Mouse (Mus musculus): ENCODE results near the gene Nemp2.

DNA sequence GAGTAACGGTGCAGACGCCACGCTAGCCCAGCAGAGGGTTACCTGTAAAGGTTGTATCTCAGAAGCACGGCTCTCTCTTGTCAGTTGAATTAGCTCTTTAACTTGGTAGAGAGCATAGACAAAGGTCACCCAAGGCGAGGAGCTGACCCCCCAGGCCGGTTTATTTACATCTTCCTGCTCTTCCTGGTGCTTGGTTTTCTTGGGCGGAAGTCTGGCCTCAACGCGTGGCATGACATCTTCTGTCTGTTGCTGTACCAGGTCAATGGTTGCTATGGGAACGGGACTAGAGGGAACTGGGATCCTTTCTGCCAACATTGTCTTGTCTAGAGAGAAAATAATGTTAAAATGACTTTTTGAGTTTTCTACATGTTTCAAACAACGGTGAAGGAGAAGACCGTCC is 30.3 kb downstream of the Nemp2 start:
- no peak for TF ChIP-seq CTCF (conservative IDR thresholded peaks at IDR 0.05; ENCODE audit: insufficient read depth, insufficient read length, low read depth, low read length)
- TF ChIP-seq POLR2A (IDR thresholded peaks at IDR 0.05; ENCODE audit: low read depth, low read length): no peak

All from kidney, adult 2 months (tissue).